Mouse (Mus musculus) adrenal gland, adult 2 months (tissue): ENCODE results near the gene Coro1c. TPM values are rescaled to one million over a fixed set of nuclear protein-coding genes. Genes with fewer than 3 reads are reported as not detected.

Source experiments
- DNase-seq: peaks from one replicate; pipeline ENCODE4 v3.0.0; 2021
- polyA plus RNA-seq: library from polyadenylated mRNA; depleted of rRNA; stranded (reverse); fragments of >200 nt; gene quantifications from 2 replicates; pipeline ENCODE4 v1.2.3, GENCODE M21; 2012
- total RNA-seq, 2 experiments: library from RNA; stranded (reverse); gene quantifications; 2 replicates each; pipeline ENCODE4 v1.2.3; 2021

Gene Coro1c
- total and polyA plus RNA-seq, 3 experiments = 31.3 to 75.5 (median 43.3) TPM

DNA sequence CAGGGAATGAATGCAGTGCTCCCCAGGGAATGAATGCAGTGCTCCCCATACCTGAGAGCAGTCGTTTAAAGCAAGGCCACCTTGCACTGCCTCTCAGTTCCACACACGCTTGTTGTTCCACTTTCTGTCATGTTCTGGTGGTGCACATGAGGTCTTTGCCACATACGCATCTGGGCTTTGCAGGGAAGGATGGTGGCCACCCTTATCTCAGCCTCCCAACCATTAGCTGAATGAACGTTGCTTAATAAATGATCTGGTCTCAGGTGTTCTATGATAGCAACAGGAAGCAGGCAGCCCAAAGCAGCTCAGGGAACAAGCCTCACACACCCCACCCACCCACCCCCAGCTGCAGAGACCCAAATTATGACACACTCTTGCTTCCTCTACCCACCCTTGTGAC is 16.1 kb upstream of the Coro1c start:
- DNase-seq = no peak

DNA sequence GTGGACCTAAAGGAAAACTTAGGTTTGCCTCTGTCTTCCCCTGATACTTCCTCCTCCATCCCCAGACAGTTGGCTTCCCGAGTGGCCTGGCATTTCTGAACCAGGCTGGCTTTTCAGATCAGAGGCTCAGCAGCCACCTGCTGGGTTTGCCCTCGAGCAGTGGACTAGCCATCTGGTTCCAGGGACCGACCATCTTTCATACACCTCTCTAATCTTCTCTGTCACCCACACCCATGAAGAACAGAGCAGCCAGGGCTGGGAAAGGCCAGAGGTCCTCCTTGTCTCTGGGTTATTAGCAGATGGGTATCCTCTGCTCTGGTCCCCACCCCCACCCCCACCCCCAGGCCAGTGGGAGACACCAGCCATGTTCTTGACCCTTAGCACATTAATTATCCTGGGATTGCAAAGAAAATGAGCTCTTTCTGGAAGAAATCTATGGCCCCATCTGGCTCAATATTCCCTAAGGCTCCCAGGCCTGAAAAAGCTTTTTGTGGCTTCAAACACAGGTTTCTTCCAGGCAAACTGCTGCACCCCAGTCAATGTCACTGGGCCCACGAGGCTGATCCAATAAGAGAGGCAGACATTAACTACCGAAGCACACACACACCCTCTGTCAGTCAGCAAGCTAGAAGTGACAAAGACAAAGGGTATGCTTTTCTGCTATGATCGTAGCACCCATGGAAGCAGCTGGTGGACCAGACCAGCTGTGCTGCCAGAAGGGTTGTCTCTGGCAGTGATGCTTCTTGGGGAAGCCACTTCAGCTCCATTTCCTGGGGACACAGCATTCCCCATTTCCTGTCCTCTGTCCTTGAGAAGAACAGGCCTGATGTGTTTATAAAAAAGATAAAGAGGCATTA is 13.0 kb upstream of the Coro1c start:
- no peak for DNase-seq

DNA sequence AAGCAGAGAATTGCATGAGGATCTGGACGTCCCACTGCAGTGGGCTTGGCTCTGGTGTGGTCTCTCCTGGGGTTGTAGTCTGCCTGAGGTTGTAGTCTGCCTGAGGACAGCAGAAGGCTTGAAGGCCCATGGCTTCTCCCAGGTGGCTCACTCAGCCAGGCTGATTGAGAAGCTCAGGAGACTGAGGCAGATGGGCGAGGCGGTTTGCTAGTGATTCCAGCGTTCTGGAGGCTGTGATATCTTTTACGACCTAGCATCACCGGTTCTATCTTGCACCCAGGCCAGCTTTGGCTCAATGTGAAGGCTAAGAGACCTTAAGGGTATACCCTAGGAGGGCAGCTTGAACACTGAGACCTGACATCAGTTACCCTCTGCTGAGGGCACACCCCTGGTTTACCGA is 10.5 kb upstream of the Coro1c start:
- no peak for DNase-seq

DNA sequence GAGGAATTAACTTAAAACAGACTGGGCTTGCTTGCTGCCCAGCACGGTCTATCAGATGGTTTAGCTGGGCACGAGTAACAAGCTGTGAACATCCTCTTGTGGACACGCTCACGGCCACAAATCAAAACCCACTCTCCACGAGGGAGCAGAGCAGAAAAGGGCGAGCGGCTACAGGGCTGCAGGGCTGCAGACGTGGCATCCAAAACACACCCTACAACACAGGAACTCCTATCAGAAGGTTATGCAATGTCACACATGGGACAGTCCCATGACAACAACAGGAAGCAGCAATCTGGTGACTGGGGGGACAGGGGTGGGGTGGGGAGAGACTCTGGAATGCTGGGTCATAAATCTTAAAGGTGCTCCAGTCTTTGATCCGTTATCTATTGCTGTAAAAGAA is 10.1 kb upstream of the Coro1c start:
- peak; percentile 40 for DNase-seq

DNA sequence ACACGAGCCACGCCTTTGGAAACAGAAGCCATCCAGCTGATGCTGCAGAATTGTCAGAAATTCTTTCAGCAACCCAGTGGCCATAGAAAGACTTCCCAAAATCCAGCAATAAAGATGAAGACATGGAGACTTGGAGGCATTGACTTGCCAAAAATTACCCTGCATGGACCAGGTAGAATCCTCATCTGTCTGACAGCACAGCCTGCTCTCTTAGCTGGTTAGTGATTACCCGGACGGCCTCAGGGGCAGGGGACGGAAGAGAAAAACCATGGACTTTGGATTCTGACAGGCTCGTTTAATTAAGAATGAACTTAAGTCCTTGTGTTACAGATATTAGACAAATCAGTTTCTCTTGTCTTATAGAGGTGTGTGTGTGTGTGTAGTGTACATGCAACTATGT is 2.1 kb upstream of the Coro1c start:
- no peak for DNase-seq

DNA sequence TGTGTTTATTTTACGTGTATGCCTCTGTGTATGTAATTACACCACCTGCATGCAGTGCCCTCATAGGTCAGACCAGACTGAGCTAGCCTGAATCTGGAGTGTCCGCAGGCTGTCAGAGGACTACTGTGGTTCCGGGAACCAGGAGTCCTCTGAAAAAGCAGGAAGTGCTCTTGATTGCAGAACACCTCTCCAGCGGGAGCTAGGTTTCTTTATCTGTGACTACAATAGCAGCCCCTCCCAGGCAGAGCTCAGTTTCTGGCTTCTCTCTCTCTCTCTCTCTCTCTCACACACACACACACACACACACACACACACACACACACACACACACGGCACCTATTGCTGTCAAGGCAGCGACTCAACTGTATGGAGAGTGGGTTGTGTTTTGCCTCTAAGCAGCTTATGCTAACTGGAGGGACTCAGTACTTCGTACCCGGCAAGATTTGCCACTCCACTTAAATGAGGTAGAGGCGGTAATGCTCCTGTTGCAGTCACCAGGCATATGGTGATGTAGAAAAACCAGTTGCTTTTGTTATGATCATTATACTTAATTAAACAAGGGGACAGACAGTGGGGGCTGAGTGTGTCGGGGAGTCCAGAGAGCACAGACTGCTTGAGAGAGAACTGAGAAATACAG is 1.6 kb upstream of the Coro1c start:
- DNase-seq = no peak

DNA sequence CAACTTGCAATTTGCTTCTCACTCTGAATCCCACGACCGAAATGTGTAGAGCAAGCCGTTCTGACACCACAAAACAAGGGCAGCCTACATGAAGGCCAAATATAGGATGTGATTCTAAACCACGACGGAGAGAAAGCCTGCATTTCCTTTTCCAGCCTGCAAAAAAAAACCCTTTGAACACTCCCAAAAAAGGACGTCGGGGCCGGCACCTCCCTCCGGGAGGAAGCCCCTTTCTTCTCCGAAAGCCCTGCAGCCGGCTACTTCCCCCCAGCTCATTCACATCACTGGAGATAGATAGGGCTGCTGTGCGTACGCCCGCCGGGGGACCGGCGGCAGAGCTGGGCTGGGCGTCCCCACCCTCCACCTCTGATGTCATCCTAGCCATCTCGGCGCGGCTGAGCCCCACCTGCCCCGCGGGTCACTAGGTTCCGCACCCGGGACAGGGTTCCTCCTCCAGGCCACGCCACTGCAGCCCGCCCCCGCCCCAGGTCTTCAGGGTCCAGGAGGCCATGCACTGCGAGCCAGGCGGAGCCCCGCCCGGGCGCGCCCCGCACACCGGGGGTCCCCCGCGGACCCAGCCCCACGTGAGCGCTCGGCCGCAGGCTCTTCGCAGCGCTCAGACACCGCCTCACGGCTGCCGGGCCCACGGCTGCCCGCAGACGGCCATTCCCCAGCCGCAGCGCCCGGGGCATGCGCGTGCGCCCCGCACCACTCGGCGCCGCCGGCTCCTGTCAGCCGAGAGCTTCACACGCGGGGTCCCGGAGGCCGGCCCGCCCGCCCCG is 581 bp downstream of the Coro1c start:
- peak; percentile 79 for DNase-seq

DNA sequence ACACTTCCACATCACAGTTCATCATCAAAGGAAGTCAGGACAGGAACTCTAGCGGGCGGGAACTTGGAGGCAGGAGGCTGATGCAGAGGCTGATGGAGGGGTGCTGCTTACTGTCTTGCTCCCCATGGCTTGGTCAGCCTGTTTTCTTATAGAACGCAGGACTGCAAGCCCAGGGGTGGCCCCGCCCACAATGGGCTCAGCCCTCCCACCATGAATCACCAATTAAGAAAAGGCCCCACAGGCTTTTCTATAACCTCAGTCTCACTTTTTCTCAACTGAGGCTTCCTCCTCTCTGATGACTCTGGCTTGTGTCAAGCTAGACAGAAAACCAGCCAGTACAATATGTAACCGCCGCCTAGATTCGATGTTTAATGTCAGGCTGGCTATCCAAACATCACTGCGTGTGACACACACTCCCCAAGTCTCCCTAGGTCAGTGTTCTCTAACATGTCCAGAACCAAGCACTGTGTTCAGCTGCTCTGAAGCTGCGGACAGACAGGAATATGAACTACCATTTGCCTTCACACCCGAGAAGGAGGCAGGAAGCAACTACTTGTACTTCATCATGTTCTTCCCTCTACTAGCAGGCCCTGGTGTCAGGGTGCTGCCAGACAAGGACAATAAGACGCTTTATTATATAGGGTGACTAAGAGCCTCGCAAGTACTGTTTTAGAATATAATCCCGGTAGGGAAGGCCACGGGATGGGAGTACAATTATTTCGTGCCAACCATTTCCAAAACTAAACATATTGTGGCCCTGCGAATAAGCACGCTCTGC is 1.4 kb downstream of the Coro1c start:
- DNase-seq = peak; percentile 71

DNA sequence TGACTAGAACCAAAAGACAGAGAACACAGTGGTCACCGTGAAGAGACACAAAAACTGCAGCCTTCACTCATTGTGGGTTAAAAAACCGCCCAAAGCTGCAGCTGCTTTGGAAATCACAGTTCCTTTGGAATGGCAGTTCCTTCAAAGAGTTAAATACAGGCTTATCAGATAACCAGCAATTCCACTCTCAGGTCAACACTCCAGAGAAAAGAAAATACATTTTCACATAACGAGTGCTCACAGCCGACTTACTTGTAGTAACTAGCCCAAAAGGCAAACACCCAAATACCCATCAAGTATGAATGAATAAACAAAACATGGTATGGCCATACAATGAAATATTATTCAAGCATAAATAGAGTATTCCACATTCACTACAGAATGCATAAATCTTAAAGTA is 3.6 kb downstream of the Coro1c start:
- DNase-seq = no peak

DNA sequence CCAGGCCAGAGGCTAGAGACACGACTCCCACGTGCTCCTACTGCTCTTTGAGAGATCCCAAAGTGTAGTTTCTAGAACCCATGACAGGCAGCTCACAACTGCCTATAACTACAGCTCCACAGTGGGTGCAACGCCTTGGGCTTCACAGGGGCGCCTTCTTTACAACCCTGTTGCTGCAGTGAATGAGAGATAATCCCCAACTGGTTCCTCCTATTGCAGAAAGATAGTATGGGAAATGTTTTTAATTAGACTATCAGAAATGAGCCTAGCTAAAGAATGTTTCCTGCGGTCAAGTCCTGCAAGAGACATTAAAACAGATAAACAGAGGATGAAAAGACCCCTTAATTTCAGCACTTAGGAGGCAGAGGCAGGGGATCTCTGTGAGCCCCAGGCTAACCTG is 5.6 kb downstream of the Coro1c start:
- no peak for DNase-seq

DNA sequence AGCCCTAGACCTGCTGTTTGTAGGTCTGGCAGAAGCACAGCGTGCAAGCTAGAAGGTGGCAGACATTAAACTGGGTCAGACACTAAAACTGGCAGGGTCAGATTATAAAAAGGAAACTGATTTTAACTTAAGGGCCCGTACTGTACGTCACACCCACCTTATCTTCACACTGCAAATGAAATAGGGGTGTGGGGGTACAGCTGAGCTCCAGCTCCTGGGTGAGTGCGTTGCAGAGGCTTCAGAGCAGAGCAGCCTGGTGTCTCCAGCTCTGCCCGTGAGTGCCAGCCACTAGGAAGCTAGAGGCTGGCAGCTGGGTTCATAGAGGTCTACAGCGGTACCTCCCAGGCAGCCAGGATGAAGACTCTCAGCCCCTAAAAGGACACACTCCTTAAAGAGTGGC is 6.5 kb downstream of the Coro1c start:
- no peak for DNase-seq

DNA sequence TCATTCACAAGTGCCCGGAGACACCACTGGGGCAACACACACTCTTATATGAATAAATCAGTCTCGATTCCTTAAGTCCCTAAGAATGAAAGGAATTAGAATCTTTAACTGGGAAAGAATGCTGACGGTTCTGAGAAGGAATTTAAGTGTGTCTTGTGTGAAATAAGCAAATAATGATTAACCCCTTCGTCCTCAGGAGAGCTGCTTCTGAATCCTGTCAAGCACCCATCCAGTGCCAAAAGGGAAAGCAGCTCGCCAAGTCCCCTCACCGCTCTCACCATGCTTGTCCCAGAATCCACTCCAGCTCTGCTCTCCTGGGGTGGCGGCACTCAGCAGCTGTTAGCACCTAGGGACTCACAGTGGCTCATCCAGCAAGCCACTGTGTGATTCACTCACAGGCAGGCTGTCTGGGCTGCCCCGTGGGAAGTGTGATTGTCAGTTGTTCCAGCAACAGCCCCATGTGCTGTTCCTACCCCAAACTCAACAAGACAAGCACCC is 7.4 kb downstream of the Coro1c start:
- no peak for DNase-seq

DNA sequence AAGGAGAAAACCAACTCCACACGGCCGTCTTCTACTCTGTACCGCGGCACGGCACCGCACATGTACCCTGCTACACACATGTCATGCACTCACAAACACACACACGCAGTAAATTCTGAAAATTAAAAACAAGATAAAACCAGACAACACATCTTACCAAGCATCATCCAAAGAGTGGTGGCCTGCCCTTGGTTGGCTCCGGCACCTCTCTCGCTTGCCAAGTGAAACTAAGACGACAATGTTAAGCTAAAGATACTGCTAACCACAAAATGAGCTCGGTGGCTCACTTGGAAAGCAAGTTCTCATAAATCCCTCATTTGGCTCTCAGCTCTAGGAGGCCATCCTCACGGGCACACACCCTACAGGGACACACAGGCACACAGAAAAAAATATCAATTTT is 9.0 kb downstream of the Coro1c start:
- DNase-seq = no peak

DNA sequence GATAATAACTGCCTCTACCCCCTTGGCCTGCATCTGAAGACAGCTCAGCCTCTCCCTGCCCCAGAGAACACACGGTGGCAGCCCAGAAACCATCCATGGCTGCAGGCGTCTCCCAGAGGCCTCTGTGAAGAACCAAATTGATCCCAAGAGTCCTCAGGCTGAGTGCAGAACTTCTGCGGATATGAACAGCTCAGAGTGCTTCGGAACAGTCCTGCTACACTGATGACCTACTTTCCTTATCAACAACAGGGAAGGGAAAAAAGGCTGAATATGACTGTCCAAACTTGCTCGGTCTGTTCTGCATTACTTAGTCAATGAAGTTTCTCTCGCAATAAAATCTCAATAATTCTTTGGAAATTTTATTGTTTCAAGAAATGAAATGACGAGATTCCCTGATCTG is 16.6 kb downstream of the Coro1c start:
- no peak for DNase-seq

DNA sequence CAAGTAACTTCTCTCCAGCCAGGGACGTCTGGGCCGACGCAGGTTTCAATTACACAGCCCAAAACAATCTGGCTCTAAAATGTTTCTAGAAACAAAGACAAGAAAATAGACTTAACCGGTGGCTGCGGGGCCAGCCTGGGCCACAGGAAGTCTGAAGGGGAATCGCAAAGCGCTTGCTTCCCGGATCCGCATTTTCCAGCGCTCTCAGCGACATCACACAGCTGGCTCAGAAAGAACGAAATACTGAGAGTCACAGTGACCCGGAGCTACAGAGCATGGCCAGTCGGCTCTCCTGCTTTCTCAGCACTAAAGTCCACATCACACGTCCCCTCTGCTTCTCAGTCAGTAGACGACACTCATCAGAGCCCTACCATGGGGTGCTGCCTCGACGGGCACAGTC is 17.7 kb downstream of the Coro1c start:
- no peak for DNase-seq

DNA sequence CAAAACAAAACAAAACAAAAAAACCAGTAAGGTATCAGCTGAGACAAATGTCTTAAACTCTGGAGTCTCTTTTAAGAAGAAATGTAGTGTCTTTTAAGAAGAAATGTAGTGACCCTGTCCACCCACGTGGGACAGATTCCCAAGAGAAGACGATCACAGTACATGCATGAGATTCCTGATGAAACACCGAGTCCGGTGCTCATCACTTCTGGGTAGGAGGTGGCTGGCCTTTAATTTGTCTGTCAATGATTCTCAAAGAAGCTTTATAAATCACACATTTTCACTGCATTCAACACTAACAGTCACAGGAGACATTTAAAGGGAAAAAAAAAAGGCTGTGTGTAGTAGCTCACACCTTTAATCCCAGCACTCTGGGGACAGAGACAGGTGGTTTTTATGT is 18.6 kb downstream of the Coro1c start:
- DNase-seq = no peak

DNA sequence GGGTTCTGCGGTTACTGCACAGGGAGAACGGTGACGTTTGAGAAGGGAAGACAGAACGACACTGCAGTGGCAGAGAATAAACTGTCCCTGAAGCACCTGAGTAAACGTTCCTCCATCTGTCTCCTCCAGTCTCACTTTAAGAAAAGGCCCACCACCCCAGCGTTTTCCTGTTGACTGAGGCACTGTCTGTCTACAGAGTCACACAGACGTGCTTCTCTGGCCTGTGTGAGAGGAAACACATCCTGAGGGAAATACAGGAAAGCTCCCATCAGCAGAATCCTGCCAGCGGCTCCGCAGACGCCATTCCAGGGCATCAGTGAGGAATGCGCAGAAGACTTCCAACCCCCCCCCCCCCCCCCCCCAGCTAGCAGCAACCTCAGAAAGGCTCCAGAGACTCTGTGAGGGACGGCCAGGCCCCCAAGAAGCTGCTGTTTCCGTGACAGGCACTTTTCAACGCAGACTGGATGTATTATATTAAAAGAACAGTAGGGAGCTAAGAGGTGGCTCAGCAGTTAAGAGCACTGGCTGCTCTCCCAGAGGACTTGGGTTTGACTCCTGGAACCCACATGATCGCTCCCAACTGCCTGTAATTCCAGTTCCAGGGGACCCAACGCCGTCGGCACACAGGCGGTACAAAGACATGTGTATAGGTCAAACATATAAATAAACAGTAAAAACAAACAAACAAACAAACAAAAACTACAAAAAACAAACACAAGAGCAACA is 19.2 kb downstream of the Coro1c start:
- peak; percentile 28 for DNase-seq

DNA sequence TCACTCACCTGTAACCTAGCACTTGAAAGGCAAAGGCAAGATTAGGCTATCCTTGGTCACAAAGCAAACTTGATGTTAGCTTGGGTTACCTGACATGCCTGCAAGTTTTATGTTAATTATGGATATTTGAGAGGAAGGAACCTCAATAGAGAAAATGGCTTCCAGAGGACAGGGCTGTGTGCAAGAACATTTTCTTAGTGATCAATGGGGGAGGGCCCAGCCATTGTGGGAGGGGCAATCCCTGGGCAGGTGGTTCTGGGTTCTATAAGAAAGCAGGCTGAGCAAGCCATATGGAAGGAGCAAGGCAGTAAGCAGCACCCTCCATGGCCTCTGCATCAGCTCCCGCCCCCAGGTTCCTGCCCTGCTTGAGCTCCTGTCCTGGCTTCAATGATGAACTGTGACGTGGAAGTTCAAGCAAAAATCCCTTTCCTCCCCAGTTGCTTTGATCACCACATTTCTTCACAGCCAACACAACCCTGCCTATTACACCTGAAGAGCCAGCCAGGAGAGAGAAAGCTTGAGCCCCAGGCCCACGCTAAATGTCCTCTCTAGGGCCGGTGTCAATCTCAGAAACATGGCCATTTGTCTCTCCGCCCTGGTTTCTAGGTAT is 20.3 kb downstream of the Coro1c start:
- DNase-seq = no peak

DNA sequence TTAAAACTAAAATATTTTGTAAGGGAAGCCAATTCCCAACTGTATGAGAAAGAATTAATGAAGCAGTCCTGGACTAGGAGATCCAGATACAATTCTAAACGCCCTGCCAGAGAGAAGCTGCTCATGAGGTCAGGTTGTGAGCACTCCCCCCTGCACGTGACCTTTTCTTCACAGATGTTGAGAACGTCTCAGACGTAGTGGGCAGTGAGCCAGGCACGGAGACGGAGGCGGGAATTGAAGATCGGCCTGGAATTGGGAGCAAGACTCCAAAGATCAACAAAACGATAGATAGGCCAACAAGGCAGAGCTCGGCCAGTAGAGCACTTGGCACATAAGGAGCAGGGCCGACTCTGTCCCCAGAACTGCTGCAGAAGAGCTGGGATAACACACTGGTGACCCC is 21.4 kb downstream of the Coro1c start:
- DNase-seq = peak; percentile 40

DNA sequence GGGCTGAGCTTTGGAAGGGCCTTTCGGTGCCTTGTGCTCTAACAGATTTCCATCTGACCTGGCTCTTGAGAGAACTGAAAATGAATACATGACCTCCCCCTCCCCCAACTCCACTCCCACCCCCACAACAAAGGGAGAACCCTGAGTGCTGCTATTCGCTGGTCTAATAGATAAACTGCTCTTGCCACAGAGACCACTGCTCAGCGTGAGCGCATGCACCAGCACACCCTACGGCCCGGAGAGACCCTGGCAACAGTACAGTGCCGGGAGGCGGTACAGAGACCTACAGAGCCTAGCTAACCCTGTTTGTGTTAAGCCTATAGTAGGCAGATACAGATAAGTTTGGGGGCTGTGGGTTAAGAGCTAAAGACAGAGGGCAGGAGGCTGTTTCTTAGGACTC is 22.9 kb downstream of the Coro1c start:
- no peak for DNase-seq

DNA sequence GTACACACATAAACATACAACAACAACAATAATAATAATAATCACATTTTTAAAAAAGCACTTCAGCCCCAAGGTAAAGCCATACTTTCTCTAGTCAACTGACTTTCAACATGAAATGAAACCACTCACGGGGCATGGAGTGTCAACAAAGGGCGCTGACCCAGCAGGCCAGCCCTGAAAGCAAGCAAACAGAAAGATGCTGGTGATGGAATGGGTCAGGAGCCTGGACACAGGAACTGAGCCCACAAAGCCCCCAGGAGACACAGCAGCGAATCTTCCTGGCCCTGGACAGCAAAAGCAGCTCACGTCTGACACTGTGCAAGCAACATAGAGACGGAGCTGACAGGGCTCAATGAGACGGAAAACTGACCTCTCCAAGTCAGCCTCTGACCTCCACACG is 23.8 kb downstream of the Coro1c start:
- DNase-seq = no peak
